Mouse (Mus musculus) stomach, embryonic 16.5 days (tissue): ENCODE data around the gene Cntnap5a. TPM values are rescaled to one million over a fixed set of nuclear protein-coding genes. Genes with fewer than 3 reads are reported as not detected.

Experiments
- ATAC-seq: fragments of 200-750 bp; cut with Nextera tagmentation; 2 replicates; pipeline ENCODE4 v1.8.0; 2017; ENCODE audit warnings: moderate number of reproducible peaks, moderate TSS enrichment; ENCODE audit not compliant: insufficient read depth, low FRiP score
- H3K27ac ChIP-seq: fragments of 300-500 bp; sonication (generic); 2 replicates; pipeline ENCODE4 v1.5.1; 2014; ENCODE audit warnings: low read length
- H3K27me3 ChIP-seq: fragments of 300-500 bp; sonication (generic); 2 replicates; pipeline ENCODE4 v1.6.1; 2014; ENCODE audit warnings: low read length, control low read depth, mixed read lengths; ENCODE audit not compliant: control insufficient read depth, insufficient read depth
- H3K36me3 ChIP-seq: fragments of 300-500 bp; sonication (generic); 2 replicates; pipeline ENCODE4 v1.6.1; 2014; ENCODE audit warnings: low read length; ENCODE audit not compliant: control insufficient read depth, insufficient read depth
- H3K4me1 ChIP-seq: fragments of 300-500 bp; sonication (generic); 2 replicates; pipeline ENCODE4 v1.6.1; 2014; ENCODE audit warnings: low read length, control low read depth, mixed read lengths; ENCODE audit not compliant: control insufficient read depth, insufficient read depth
- H3K4me2 ChIP-seq: fragments of 300-500 bp; sonication (generic); 2 replicates; pipeline ENCODE4 v1.6.1; 2014; ENCODE audit warnings: low read depth, low read length, mixed read lengths
- H3K4me3 ChIP-seq: fragments of 300-500 bp; sonication (generic); replicated peaks from 2 replicates; pipeline ENCODE4 v1.5.1; 2014; ENCODE audit warnings: mild to moderate bottlenecking, low read length
- H3K9ac ChIP-seq: fragments of 300-500 bp; sonication (generic); 2 replicates; pipeline ENCODE4 v1.6.1; 2014; ENCODE audit warnings: low read length
- H3K9me3 ChIP-seq: fragments of 300-500 bp; sonication (generic); replicated peaks from 2 replicates; pipeline ENCODE4 v1.6.1; 2016; ENCODE audit warnings: low read length, control low read depth; ENCODE audit not compliant: control insufficient read depth
- WGBS: fragments of 180-500 bp; shearing (Covaris S2); extraction: QIAGEN DNeasy Blood & Tissue Kit; methylation state at CpG from one replicate; pipeline ENCODE4 v1.1.7; 2014; 5-methylcytosine and 5-hydroxymethylcytosine counted together
- polyA plus RNA-seq: library from polyadenylated mRNA; unstranded; fragments of >200 nt; fragmentation: Nextera tagmentation; extraction: Ambion mirVana; gene quantifications from 2 replicates; pipeline ENCODE4 v1.2.1, GENCODE M21; 2015

Cntnap5a gene
- polyA plus RNA-seq, 1 experiment from 2014 or later = 0.17 TPM

DNA sequence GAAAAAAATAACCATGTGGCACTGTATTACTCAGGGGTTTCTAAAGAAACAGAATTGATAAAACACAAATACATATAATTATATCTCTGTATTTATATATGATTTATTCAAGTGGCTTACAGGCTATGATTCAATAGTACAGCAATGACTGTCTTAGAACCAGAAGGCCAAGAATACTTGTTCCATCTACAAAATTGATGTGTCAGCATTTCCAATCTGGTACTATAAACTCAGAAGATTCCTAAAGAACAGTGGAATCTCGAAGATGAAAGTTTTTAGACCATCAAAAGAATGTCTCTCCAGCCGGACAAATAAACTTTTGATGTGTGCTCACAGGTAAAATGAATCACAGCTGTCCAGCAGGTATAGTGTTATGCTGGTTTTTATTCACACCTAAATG, 331.2 kb downstream of the Cntnap5a start:
- Histone ChIP-seq H3K9ac (no peak overlapping the region), H3K27me3 (no peaks in the 10 kb centered on the region), H3K4me2 (no peak overlapping the region), H3K27ac (no peak overlapping the region), H3K4me1 (no peaks in the 10 kb centered on the region), H3K36me3 (no peaks in the 10 kb centered on the region), H3K9me3 (no peaks in the 10 kb centered on the region), H3K4me3 (no peak overlapping the region)
- WGBS = 65% methylated on average over 2 of the region's 2 CpGs
- ATAC-seq = no peak

DNA sequence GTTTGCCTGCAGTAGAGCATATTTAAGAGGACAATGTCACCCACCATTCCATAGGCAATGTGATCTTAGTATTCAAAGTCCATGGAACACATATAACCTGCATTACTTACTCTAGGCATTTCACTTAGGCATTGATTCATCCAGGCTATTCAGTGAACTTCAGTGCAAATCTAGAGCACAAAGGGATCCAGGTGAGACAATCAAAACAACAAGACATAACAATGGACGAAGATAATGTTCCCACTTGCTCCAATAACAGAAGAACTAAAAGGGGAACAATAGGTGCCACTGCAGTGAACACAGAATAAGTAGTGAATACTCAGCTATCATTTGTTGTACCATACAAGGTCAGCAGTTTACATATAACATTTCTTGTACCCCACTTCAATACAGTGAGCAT, 345.1 kb downstream of the Cntnap5a start:
- no peak overlapping the region for H3K27ac ChIP-seq
- no peaks in the 10 kb centered on the region for H3K27me3 ChIP-seq
- 73% methylated on average over 1 of the region's 1 CpGs for WGBS
- no peaks in the 10 kb centered on the region for H3K9me3 ChIP-seq
- ATAC-seq = no peak
- H3K4me3 ChIP-seq = no peak overlapping the region
- no peak overlapping the region for H3K4me2 ChIP-seq
- H3K9ac ChIP-seq = no peak overlapping the region
- H3K4me1 ChIP-seq = no peaks in the 10 kb centered on the region
- no peaks in the 10 kb centered on the region for H3K36me3 ChIP-seq

DNA sequence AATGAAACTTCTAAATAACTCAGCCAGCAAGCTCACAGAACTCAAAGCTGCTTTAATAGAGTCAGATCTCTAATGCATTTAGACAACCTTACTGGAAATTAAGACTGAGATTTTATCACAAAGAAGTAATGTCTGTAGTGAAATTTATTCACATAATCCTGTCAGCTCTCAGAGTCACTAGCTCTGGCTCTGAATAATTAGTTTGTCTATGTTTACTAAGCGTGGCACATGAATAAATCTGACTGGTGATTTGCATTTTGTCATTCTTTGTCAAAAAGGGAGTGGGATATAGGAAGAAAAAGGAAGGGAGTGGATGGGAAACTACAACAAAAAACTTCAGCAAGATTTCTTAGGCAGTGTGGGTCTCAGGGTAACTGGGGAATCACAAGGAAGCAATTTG, 351.3 kb downstream of the Cntnap5a start:
- H3K27me3 ChIP-seq = no peaks in the 10 kb centered on the region
- H3K9ac ChIP-seq = no peak overlapping the region
- H3K4me3 ChIP-seq = no peak overlapping the region
- no peak overlapping the region for H3K4me2 ChIP-seq
- no peak for ATAC-seq
- H3K36me3 ChIP-seq = no peaks in the 10 kb centered on the region
- no peaks in the 10 kb centered on the region for H3K4me1 ChIP-seq
- H3K9me3 ChIP-seq = no peaks in the 10 kb centered on the region
- WGBS = 38% methylated on average over 1 of the region's 1 CpGs
- no peak overlapping the region for H3K27ac ChIP-seq

DNA sequence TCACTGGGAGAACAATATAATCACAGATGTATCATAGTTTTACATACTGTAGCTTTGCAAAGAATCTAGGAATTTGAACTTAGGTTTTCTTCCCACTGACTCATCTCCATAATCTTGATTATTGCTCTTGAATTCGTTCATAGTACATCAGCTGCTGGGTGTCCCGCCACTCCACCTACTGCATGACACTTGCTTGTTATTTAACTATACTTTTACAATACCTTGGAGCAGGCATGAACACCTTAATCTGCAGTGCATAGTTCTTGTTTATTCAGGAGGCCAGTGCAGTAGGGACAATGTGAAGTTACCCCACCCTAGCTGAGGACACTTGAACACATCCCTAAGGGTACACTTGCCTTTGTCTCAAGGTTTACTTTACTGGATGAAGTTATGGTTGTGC, 352.3 kb downstream of the Cntnap5a start:
- no peaks in the 10 kb centered on the region for H3K4me1 ChIP-seq
- no peaks in the 10 kb centered on the region for H3K9me3 ChIP-seq
- no peaks in the 10 kb centered on the region for H3K27me3 ChIP-seq
- no peak overlapping the region for H3K4me3 ChIP-seq
- no peak overlapping the region for H3K9ac ChIP-seq
- no peak for ATAC-seq
- WGBS = 81% methylated on average over 2 of the region's 2 CpGs
- no peak overlapping the region for H3K4me2 ChIP-seq
- no peak overlapping the region for H3K27ac ChIP-seq
- H3K36me3 ChIP-seq = no peaks in the 10 kb centered on the region

DNA sequence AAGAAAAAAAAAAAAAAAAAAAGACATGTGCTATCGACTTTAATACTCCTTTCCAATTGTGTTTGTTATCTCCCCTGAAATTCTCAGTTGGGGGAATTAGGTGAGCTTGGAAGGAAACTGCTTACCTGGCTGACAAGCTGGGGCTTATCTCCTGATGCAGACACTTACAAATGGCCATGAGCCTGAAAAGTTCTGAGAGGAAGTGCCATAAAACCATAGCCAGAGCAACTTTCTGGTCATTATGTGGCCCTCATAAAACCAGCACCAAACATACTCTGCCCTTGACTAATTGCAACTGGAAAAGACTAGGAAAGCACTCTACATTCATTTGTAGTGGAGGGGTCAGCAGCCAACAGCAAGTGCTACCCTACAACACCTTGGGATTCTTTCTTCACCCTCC, 359.5 kb downstream of the Cntnap5a start:
- Histone ChIP-seq H3K27me3 (no peaks in the 10 kb centered on the region), H3K27ac (no peak overlapping the region), H3K4me3 (no peak overlapping the region), H3K9ac (no peak overlapping the region), H3K36me3 (no peaks in the 10 kb centered on the region), H3K4me1 (no peaks in the 10 kb centered on the region), H3K9me3 (no peaks in the 10 kb centered on the region), H3K4me2 (no peak overlapping the region)
- 41% methylated on average over 1 of the region's 1 CpGs for WGBS
- no peak for ATAC-seq

DNA sequence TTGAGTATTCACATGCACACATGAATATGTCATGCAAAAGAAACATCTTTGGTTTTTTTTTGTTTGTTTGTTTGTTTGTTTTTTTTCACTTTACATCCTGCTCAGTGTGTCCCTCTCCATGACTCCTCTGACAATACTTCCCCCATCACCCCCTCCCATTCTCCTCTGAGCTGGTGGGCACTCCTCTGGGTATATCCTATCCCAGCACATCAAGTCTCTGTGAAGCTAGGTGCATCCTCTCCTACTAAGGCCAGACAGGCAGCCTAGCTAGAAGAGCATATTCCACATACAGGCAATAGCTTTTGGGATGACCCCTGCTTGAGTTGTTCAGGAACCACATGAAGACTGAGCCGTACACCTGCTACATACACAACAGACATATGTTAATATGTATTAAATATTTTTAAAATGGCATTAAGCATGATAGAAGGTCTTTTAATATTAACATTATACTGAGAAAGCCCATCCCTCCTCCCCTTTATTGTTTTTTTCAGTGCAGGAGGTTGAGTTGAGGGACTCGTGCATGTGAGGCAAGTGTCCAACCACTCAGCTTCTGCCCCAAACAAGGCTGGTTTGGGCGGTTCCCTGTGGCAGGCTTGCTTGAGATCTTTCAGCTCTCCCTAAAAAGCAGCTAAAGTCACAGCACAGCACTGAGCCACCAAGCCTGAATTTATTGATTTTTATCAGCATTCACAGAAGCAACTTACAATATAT, 422.6 kb downstream of the Cntnap5a start:
- 74% methylated on average over 3 of the region's 3 CpGs for WGBS

DNA sequence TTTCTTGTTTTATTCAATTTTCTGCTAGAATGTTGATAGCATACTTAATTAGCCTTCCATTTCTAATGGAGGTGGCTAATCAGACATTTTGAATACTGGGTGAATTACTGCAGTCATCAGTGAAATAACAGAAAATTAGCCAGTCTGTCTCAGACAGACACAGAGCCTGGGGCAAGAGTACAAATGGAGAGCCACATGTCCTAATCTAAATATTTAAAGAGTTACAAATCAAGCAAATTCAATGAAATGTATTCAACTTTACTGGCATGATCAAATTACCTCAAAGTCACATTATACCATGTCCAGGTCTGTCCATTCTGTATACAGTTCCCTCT, 423.1 kb downstream of the Cntnap5a start:
- Histone ChIP-seq H3K27ac (no peak overlapping the region), H3K4me3 (no peak overlapping the region)

More for the DNA sequence above, 422.6 kb downstream of the Cntnap5a start:
- no peak for ATAC-seq
- no peak overlapping the region for H3K4me3 ChIP-seq
- no peaks in the 10 kb centered on the region for H3K4me1 ChIP-seq
- H3K27me3 ChIP-seq = no peaks in the 10 kb centered on the region
- H3K36me3 ChIP-seq = no peaks in the 10 kb centered on the region
- H3K9me3 ChIP-seq = no peaks in the 10 kb centered on the region
- no peak overlapping the region for H3K4me2 ChIP-seq
- no peak overlapping the region for H3K27ac ChIP-seq
- no peak overlapping the region for H3K9ac ChIP-seq

DNA sequence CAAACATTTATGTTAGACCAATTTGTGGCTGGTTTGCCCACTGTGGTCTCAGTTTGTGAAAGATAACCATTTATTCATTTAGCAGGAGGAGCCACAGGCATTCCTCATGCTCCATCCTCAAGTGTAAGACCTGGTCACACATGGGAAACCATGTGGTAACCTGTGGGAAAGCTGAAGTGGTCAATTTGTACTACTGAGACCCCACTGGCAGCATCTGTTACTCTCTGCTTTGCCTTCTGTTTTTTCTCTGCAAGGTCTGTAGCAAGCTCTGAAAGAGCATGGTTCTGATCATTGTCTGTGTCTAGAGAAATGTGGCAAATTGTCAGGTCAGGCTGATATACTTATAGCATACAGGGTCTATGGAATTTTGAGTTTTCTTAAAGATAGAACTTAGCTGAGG, 423.8 kb downstream of the Cntnap5a start:
- ATAC-seq = no peak
- H3K4me1 ChIP-seq = no peaks in the 10 kb centered on the region
- no peak overlapping the region for H3K27ac ChIP-seq
- H3K4me3 ChIP-seq = no peak overlapping the region
- no peak overlapping the region for H3K9ac ChIP-seq
- H3K9me3 ChIP-seq = no peaks in the 10 kb centered on the region
- H3K36me3 ChIP-seq = no peaks in the 10 kb centered on the region
- no peak overlapping the region for H3K4me2 ChIP-seq
- H3K27me3 ChIP-seq = no peaks in the 10 kb centered on the region

More for the DNA sequence above, 423.1 kb downstream of the Cntnap5a start:
- Histone ChIP-seq H3K4me2 (no peak overlapping the region), H3K27me3 (no peaks in the 10 kb centered on the region), H3K9me3 (no peaks in the 10 kb centered on the region), H3K4me1 (no peaks in the 10 kb centered on the region), H3K9ac (no peak overlapping the region), H3K36me3 (no peaks in the 10 kb centered on the region)
- no peak for ATAC-seq

DNA sequence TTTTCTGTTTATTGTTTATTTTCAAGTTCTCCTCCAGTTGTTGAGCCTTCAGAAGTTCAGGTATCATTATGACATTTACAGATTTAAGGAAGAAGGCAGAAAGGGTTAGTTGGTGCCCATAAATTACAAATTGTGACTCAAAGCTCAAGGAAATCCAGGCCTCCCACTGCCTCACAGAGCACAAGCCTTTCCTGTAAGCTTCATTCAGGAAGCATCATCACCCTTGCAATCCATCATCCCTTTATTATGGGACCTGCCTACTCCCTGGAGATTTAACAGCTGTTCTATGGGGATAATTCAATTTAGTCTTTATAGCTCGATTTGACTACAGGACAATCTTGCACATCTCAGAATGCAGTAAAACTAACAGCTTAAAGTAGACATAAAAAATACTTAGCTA, 441.2 kb downstream of the Cntnap5a start:
- 18% methylated on average over 1 of the region's 1 CpGs for WGBS
- no peak for ATAC-seq

DNA sequence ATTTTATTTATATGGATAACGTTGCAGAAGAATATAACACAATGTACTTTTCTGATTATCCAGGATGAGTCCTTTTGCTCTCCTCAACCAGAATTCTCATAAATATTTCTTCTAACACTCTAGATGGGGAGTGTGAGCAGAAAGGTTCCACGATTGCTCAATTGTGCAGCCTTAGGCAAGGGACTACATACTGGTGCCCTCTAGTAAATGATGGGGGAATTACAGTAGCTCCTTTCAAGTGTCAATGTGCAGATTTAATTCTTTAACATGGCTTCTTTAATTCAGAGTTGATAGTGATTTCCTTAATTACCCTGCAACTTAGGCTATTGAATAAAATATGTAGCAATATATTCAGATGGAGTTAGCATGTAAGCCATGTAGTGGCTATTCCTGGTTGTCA, 442.5 kb downstream of the Cntnap5a start:
- H3K4me3 ChIP-seq = no peak overlapping the region
- H3K9me3 ChIP-seq = no peaks in the 10 kb centered on the region
- no peaks in the 10 kb centered on the region for H3K4me1 ChIP-seq
- H3K36me3 ChIP-seq = no peaks in the 10 kb centered on the region
- H3K9ac ChIP-seq = no peak overlapping the region
- H3K4me2 ChIP-seq = no peak overlapping the region
- H3K27ac ChIP-seq = no peak overlapping the region
- 70% methylated on average over 2 of the region's 2 CpGs for WGBS
- no peaks in the 10 kb centered on the region for H3K27me3 ChIP-seq
- ATAC-seq = no peak

More for the DNA sequence above, 441.2 kb downstream of the Cntnap5a start:
- Histone ChIP-seq H3K9ac (no peak overlapping the region), H3K4me3 (no peak overlapping the region), H3K9me3 (no peaks in the 10 kb centered on the region), H3K27me3 (no peaks in the 10 kb centered on the region), H3K36me3 (no peaks in the 10 kb centered on the region), H3K27ac (no peak overlapping the region), H3K4me2 (no peak overlapping the region), H3K4me1 (no peaks in the 10 kb centered on the region)
